Mouse (Mus musculus) neural tube, embryonic 10.5 days (tissue): ENCODE data around the gene Unc45b.
"Not testable (repeated sequence)": the region's sequence is repeated elsewhere in the genome, so short reads cannot be mapped to it uniquely, and the experiment has no call there.

Experiments
- DNase-seq: peaks from one replicate; pipeline ENCODE4 v3.0.0-alpha.2; 2017; ENCODE audit warnings: low spot score; ENCODE audit errors: extremely low spot score

The Unc45b gene

GRCm38 (mm10) chr11:82891936-82892335 lies 18.4 kb upstream of the Unc45b start, which contains the start of gene Fndc8:
Fndc8 (plus strand) TSS chr11:82892124.
- no peak for DNase-seq

- DNase-seq = no peak
These were observed 12.9 kb upstream of the Unc45b start for GRCm38 (mm10) chr11:82897478-82897877.

- DNase-seq = no peak
These were observed 10.6 kb upstream of the Unc45b start for GRCm38 (mm10) chr11:82899720-82900119.

GRCm38 (mm10) chr11:82901606-82902310 lies 8.6 kb upstream of the Unc45b start:
- no peak for DNase-seq

- no peak for DNase-seq
These were observed 5.4 kb upstream of the Unc45b start for GRCm38 (mm10) chr11:82904952-82905351.

- DNase-seq = no peak
These were observed 4.5 kb upstream of the Unc45b start for GRCm38 (mm10) chr11:82905816-82906215.

GRCm38 (mm10) chr11:82907651-82908607 lies 2.4 kb upstream of the Unc45b start, which contains the start of gene Nle1:
Nle1 (minus strand) TSS chr11:82908411.
- DNase-seq = peak; percentile 96

- DNase-seq = no peak
These were observed 1.8 kb upstream of the Unc45b start for GRCm38 (mm10) chr11:82908608-82908989.

GRCm38 (mm10) chr11:82910679-82911389 lies 484 bp downstream of the Unc45b start:
- DNase-seq = no peak

- peak; percentile 88 for DNase-seq
These were observed 4.5 kb downstream of the Unc45b start for GRCm38 (mm10) chr11:82914711-82915352.

GRCm38 (mm10) chr11:82920768-82921167 lies 10.4 kb downstream of the Unc45b start:
- no peak for DNase-seq

GRCm38 (mm10) chr11:82921691-82922090 lies 11.3 kb downstream of the Unc45b start:
- no peak for DNase-seq

GRCm38 (mm10) chr11:82923910-82924309 lies 13.6 kb downstream of the Unc45b start:
- DNase-seq = not testable (repeated sequence)

- DNase-seq = no peak
These were observed 18.7 kb downstream of the Unc45b start for GRCm38 (mm10) chr11:82928897-82929632.

GRCm38 (mm10) chr11:82929633-82929950 lies 19.2 kb downstream of the Unc45b start:
- DNase-seq = no peak

GRCm38 (mm10) chr11:82930391-82930955 lies 20.1 kb downstream of the Unc45b start:
- DNase-seq = peak; percentile 34

- DNase-seq = not testable (repeated sequence)
These were observed 20.8 kb downstream of the Unc45b start for GRCm38 (mm10) chr11:82931161-82931560.

GRCm38 (mm10) chr11:82931671-82932450 lies 21.5 kb downstream of the Unc45b start:
- DNase-seq = peak; percentile 39

- DNase-seq = no peak
These were observed 22.8 kb downstream of the Unc45b start for GRCm38 (mm10) chr11:82933186-82933585.
